Mouse (Mus musculus) kidney, postnatal 25 days (tissue): Measurements from ENCODE around the gene Eef1akmt3.
A peak's percentile ranks its signal among the peaks of the same experiment; 100 is the strongest.
"Not testable (repeated sequence)": the region's sequence is repeated elsewhere in the genome, so short reads cannot be mapped to it uniquely, and the experiment has no call there.

ENCODE experiments used
- DNase-seq, 2 experiments: peaks; one replicate each; pipeline ENCODE4 v3.0.0; 2021; ENCODE audit warnings: mixed read lengths in 2 of 2

Eef1akmt3 gene

DNA sequence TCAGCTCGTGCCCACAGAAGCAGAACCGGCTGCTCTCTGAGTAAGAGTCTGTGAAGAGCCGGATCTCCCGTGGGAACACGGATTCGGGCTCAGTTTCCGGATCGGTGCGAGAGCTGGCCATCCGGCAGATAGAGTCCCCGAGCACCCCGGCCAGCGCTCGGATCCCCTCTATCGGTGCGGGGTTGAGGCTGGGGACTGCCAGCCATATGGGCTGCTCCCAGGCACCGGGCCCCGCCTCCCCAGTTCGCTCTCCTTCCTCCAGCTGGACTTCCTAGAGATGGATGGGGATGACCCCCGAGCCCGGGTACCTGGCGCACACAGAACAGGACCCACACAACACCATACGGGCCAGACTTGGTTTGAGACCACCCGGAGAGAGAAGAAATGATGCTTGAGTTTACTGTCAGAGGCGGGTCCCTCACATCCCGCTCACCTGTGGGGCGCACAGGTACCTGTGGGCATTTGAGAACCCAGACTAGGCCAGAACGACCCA lies at the start of gene Eef1akmt3, which contains the start of gene Mettl1:
TSS of gene Eef1akmt3 (minus strand) at position 240 of the 493 bp plus-strand sequence.
TSS of gene Mettl1 (plus strand) at position 141 of the 493 bp plus-strand sequence.
- DNase-seq, result peak; percentile 61 to 74

DNA sequence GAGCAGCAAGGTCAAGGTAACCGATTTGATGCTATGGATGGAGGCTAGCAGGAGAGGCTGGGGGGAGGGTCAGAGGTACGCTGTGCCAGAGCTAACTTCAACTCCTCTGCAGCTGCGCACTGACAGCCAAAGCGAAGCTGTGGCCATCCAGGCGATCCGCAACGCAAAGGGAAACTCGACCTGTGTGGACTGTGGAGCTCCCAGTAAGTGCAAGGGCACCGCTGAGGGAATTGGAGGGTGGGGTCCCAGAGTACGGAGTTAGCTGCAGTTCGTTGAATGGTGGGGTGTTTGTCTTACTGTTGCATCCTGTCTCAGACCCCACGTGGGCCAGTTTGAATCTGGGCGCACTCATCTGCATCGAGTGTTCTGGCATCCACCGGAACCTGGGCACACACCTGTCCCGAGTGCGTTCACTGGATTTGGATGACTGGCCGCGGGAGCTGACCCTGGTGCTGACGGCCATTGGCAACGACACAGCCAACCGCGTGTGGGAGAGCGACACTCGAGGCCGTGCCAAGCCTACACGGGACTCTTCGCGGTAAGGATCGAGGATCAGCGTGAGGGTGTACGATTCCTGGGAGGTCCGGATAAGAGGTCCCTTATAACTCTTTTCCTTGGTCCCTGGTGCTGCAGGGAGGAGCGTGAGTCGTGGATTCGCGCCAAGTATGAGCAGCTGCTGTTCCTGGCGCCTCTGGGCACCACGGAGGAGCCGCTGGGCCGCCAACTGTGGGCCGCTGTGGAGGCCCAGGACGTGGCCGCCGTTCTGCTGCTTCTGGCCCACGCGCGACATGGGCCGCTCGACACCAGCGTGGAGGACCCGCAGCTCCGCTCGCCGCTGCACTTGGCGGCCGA lies 49.5 kb upstream of the Eef1akmt3 start:
- peak; percentile 78 to 86 for DNase-seq

DNA sequence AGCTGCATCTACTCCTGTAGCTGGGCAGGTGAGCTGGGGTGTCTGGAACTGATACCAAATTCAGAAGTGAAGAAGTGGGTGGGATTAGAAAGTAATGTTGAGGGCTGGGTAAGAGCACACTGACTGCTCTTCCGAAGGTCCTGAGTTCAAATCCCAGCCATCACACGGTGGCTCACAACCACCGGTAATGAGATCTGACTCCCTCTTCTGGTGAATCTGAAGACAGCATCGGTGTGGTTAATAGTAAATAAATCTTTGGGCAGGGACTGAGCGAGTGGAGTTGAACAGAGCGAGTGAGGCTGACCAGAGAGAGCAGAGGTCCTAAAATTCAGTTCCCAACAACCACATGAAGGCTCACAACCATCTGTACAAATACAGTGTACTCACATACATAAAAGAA lies 44.3 kb upstream of the Eef1akmt3 start:
- no peak for DNase-seq

DNA sequence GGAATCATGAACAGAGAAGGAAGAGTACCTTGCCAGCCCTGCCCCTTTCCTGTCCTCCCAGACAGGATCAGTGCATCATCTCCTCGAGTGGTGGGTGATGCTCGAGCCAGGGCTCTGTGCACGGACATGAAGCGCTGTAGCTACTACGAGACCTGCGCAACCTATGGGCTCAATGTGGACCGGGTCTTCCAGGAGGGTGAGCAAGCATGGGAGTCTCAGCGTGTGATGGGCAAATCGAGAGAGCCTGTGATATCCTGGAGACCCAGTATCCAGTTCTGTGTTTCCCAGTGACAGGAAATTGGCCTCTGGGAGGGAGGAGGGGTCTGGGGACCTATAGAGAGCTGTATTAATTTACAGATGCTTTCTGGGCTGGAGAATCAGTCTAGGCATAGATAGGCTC lies 43.7 kb upstream of the Eef1akmt3 start:
- DNase-seq, result no peak

DNA sequence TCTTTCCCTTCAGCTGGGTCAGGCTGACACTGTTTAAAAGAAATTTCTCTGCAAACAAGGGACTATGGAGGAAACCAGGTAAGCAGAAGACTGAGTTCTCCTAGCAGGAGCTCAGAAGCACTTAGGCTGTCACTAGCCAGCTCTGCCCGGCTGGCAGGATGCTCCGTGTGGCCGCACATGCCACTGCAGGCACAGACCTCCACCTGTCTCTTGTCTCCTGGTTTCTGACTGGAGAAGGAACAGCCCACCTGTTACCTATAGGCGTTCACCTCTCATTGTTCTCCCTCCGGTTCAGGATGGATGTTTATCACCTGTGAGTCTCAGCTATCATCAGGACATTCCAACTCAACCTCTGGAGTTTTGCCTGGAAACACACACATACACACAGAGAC lies 42.6 kb upstream of the Eef1akmt3 start:
- no peak for DNase-seq

DNA sequence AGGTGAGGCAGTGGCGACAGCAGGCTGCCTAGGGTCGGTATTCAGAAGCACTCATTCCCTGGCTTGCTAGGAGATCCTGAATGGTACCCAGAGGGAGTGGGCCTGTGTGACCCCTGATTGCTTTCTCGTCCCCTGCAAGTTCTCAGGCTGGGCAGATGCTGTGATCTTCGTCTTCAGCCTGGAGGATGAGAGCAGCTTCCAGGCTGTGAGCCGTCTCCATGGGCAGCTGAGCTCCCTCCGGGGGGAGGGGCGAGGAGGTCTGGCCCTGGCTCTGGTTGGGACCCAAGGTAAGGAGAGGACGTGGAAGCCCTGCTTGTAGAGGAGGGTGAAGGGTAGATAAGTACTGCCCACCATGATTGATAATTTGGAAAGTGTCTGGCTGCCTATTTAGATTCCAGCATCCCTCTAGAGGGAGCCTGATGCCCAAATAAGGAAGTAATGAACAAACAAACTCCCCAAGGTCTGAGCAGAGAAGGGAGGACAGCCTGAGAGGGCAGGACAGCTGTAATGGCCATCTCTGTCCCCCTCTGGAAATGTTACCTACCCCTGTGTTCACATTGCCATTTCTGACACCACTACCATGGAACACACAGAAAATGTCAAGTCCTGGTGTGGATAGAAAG lies 42.1 kb upstream of the Eef1akmt3 start:
- DNase-seq, result no peak

DNA sequence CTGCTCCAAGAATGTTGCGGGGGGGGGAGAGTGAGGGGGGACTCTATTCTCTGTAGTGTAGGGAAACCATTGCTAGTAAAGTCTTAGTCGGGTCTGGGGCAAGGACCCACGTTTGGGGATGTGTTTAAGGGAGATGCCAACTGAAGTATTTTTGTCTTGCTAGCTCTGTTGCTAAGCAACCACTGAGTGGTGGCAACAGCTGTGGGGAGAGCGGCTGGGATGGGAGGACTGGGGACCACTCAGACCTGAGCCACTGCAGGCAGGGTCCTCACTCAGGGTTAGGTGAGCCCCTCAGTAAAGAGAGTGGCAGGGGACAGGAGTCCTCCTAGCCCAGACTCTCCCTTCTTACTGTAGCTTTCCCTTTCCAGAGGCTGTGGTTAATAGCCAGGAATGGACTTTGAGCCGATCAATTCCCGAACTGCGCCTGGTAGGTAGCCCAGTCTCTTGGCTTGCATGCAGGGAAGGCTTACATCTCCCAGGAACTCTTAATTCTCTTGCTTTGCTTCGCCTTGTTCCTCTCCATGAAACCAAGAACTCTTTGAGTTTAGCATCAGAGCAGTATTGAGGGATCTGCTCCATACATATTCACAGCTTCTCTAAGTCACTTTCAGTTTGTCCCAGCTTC lies 40.8 kb upstream of the Eef1akmt3 start:
- no peak for DNase-seq

DNA sequence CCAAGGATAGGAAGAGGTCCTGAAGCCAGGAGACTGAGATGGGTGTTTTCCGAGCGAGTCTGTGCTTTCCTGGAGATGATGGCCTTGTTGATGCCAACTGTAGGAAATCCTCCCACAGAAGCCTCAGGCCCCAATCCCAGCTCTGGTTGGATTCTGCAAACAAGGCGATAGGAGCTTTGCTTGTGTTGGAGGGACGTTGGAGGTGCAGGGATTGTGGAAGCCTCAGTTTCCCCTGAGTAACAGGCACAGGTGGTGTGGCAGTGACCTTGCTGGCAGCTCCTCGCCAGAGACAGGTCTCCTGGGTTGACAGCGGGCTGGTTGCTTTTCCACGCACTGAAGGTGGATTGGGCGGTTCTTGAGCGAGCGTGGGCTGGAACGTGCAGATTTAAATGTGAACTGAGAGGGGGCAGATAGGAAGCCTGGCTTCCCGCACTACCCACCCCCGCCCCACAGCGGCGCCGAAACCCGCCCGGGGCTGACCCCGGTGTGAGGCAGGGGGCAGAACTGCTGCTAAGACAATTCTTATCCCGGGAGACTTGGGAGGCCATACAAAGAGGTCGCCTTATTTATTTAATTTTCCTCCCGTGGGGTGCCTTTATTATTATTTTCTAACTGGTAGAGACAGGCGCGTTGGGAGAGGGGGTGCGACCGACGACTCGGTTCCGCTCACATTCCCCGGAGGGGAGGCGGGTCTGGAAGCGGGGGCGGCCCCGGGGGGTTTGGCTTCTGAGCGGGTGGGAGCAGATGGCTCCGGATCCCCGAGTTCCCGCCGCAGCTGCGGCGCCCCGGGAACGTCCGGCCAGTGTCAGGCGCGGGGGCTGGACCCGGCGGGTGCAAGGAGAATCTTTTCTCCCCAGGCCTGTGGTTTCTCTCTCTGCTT lies 39.8 kb upstream of the Eef1akmt3 start:
- peak in 1 of 2 experiments; percentile 29 for DNase-seq

DNA sequence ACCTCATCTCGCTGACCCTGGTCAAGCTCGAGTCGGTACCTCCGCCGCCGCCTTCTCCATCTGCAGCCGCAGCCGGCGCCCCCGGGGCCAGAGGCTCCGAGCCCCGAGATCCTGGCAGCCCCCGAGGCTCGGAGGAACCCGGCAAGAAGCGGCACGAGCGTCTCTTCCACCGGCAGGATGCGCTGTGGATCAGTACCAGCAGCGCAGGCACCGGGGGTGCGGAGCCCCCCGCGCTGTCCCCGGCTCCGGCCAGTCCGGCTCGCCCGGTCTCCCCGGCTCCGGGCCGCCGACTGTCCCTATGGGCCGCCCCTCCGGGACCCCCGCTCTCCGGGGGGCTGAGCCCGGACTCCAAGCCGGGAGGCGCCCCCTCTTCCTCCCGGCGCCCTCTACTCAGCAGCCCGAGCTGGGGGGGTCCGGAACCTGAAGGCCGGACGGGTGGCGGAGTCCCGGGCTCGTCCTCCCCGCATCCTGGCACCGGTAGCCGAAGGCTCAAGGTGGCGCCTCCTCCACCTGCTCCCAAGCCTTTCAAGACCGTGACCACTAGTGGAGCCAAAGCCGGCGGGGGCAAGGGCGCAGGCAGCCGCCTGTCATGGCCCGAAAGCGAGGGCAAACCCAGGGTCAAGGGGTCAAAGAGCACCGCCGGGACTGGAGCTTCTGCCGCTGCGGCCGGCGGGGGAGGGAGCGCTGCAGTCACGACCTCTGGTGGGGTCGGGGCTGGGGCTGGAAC lies 38.5 kb upstream of the Eef1akmt3 start:
- DNase-seq, result no peak

DNA sequence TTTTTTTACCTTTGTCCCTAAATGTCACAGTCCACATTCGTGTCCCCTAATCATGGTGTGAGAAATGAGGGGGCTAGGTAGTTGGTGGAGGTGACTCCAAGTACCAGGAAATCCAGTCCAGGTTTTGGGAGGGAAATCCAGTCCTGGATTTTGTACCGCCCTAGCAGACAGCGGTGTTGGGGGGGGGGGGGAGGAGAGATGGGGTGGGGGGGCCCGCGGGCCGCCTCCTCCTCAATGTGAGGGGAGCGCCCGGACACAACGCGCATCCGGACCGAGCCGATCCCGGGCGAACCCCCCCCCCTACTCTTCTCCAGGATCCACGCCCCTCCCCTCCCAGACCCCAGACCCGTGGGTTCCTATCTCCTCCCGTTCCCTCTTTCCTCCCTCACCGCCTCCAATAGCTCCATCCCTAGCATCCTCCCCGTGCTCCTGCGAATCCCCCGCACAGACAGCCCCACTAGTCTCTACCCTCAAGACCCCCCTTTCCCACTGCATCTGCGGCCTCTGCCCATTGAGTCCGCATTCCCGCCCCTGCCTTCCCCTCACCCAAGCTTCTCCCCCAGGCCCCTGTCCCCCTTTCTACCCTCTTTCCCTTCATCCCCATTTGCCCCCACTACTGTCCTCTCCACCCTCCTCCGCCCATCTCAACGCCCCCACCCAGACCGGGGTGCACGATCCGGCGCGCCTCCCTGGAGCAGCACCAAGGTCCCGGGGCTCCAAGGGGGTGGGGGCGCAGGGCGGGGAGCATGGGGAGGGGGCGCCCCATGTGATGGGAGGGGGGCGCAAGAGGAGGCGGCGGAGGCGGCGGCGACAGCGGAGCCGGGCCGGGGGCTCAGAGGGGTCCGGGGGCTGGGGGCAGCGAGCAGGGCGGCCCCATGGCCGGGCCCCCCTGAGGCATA lies 37.6 kb upstream of the Eef1akmt3 start:
- peak in 1 of 2 experiments; percentile 48 for DNase-seq

DNA sequence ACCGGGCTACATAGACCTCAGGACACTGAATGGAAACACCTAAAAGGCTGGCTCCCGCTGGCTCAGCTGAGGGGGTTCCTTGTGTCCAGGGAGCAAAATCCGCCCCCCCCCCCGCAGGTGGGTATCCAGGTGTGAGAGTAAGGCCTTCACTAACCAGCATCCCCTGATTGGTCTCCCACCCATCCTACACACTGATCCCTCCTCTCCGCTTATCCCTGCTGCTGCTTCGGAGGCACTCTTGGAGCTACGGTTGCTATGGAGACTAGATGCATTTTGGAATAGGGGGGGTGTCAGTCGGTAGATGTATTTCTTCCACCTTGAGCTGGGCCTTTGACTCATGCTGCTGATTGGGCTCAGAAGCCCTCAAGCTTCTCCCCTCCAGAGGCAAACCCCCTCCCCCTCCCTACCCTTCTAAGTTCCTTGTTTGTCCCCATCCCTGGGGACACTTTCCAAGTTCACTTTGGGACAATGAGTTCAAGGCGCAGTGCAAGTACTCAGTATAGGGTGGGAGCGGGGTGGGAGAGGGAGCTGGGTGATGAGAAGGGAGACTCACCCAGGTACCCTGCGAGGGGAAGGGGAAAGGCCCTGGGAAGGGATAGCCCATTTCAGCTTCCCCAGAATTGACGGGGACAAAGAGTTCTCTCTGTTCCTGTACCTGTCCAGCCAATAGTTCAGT lies 36.8 kb upstream of the Eef1akmt3 start:
- no peak for DNase-seq

DNA sequence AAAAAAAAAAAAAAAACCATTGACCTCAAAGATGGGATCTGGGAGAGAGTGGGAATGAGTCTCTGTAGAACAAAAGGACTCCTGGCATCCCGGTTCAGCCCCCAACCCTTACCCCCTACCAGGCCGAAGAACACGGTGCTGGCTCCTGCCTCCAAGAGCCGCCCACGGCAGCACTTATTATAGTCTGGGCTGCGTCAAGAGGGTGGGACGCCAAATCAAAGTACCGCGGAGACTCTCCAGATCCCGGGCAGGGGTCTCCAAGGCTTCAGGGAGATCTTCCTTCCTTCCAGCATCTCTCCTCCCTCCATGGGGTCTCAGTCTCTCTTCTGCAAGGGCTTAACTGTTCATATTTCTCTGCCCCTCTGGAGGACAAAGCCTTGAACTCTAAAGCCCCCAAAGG lies 36.2 kb upstream of the Eef1akmt3 start:
- DNase-seq, result no peak

DNA sequence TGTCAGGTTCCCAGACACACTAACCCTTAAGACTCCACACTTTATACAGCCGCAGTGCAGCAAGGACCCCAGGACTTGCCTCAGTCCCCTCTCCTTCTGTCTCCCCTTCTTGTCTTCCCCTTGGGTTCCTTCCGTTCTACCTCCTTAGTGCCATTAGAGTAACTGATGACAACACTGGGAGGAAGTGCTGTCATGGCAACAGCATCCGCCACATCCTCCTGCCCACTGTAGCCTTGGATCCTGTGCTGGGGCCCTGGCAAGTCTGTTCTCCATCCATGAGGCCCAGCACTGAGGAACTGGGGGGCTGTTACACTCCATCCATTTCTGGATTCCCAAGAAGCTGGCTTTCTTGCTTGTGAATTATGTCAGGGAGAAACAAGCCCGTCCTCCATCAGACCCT lies 34.8 kb upstream of the Eef1akmt3 start:
- DNase-seq, result no peak

DNA sequence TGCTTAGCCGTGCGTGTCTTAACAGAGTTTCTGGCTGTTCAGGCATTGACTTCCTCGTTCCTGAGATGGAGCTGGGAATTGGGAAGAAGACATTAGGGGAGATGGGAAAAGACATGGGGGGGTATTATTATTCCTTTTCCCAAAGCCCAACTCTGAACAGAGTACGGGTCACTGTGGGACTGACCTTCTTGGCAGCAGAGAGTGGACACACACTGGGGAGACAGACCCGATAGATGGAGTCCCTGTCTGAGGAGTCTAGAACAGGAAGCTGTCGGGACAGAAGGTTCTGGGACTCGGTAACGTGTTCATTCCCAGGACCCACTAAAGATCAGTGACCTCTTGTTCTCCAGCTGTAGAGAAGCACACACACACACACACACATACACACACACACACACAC lies 34.3 kb upstream of the Eef1akmt3 start:
- no peak for DNase-seq

DNA sequence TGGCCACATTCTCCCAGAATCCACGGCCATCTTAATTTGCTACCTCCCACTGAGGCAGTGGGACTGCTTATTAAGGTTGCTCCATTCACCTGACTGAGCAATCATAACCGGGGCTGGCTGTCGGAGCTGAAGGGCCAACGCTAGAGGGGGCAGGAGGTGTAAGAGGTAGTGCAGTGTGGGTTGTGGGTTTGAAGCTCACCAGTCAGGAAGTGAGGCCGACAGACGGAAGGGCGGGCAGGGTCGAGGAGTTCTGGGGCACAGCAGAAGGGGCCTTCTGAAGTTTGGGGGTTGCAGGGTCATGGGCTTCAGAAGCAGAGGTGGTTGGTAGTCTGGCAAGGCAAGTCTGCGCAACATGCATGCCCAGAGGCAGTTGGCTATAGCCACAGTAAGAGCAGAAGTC lies 33.8 kb upstream of the Eef1akmt3 start, which contains the start of gene Agap2:
TSS of gene Agap2 (plus strand) at position 205 of the 400 bp plus-strand sequence.
- DNase-seq, result no peak

DNA sequence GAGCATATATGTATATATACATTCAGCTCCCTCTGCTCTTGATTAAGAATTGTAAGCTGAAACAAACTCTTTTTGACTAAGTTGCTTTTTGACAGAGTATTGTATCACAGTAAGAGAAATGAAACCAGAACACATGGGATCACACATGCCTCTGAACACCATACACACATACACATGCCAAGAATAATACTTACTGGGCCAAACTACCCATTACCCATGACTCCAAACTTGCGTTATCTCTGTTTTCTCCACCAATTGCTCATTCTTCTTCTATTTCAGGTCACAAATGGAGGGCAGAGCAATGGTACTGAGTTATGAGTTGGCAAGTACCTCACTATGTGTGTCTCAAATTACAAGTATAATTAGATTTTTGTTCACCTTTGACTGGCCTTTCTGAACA lies 32.7 kb upstream of the Eef1akmt3 start:
- no peak for DNase-seq

DNA sequence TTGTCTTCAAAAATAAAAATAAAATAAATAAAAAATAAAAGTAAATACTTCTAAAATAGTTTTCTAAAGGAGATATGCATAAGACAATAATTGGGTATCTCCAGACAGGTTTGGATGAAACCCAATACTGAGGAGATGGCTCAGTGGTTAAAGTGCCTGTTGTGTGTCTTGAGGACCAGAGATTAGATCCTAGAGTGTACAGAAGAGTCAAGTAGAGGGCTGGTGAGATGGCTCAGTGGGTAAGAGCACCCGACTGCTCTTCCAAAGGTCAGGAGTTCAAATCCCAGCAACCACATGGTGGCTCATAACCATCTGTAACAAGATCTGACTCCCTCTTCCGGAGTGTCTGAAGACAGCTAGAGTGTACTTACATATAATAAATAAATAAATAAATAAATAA lies 31.7 kb upstream of the Eef1akmt3 start:
- DNase-seq, result not testable (repeated sequence)

DNA sequence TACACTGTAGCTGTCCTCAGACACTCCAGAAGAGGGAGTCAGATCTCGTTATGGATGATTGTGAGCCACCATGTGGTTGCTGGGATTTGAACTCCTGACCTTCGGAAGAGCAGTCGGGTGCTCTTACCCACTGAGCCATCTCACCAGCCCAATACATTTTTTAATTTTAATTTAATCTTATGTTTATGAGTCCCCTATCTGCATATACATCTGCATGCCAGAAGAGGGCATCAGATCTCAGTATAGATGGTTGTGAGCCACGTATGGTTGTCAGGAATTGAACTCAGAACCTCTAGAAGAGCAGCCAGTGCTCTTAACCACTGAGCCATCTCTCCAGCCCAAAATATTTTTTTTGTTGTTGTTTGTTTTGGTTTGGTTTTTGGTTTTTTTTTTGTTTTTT lies 31.0 kb upstream of the Eef1akmt3 start:
- not testable (repeated sequence) for DNase-seq

DNA sequence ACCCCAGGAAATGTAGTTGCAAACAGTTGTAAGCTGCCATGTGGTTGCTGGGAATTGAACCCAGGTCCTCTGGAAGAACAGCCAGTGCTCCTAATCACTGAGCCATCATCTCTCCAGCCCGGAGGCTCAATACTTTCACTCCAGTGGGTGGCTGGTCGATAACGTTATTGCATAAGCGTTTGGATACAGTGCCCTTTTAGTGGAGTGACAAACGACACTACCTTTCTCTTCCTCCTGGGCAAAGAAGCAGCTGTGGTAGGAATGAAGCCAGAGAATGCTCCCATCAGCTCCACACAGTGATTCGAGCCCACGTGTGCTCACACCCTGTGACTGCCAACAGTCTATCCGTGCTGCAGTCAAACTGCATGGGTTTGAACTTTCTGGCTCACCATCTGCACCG lies 29.9 kb upstream of the Eef1akmt3 start:
- no peak for DNase-seq
